Mouse (Mus musculus) ovary, postnatal 14 days (tissue): ENCODE results near the gene Cct8l1.

ENCODE experiments used
- DNase-seq: peaks from one replicate; pipeline ENCODE4 v3.0.0; 2022; ENCODE audit warnings: low spot score

Gene Cct8l1

DNA sequence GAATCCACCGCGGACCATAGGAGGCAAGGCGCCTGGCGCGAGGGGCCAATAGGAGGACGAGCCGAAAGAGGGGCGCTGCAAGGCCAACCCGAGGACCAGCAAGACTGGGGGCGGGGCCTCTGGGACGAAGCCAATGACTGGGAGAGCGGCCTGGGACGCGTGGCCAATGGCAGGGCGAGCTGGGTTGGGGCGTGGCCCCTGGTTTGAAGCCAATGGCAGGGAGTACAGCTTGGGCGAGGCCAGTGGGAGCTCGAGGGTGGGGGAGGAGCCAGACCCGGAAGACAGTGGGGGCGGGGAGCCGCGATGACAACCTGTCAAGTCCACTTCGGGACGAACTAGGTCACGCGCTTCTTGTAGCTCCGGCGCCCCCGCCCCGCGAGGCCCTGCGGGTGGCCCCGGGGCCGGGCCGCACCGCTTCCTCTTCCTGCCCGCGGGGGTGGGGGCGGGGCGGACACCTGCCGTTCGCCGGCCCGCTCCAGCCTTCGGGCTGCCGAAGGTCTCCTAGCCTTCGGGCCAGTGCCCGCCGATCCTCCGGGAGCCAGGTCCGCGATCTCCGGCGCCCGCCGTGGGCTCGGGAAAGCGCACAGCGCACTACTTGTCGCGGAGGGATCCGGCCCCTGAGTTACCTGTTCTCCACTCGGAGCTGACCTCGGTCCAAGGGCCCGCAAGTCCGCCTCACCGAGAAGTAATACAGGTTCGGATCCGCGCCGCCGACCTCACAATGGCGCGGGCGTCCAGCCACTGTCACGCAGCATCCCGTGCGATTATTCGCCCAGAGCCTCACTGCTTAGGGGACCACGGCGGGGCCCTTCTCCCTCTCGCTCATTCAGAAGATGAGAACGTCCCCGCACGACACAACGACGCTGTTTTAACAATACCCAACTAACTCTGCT is 13.9 kb downstream of the Cct8l1 start:
- peak; percentile 99 for DNase-seq

DNA sequence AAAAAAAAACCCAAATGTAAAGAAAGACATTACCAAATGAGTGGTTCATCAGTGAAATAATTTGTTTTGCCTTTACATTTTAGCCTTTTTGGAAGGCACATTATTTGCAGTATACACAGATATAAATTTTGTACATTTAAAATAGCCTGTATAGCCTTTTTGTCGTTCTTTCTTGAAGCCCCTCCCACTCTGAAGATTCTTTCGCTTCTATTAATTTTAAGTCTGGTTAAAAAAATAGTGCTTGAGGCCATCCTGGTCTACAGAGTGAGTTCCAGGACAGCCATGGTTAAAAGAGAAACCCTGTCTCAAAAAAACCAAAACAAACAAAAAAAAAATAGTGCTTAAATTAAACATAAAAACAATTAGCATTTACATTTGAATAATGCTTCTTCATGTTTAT is 14.8 kb downstream of the Cct8l1 start:
- no peak for DNase-seq

DNA sequence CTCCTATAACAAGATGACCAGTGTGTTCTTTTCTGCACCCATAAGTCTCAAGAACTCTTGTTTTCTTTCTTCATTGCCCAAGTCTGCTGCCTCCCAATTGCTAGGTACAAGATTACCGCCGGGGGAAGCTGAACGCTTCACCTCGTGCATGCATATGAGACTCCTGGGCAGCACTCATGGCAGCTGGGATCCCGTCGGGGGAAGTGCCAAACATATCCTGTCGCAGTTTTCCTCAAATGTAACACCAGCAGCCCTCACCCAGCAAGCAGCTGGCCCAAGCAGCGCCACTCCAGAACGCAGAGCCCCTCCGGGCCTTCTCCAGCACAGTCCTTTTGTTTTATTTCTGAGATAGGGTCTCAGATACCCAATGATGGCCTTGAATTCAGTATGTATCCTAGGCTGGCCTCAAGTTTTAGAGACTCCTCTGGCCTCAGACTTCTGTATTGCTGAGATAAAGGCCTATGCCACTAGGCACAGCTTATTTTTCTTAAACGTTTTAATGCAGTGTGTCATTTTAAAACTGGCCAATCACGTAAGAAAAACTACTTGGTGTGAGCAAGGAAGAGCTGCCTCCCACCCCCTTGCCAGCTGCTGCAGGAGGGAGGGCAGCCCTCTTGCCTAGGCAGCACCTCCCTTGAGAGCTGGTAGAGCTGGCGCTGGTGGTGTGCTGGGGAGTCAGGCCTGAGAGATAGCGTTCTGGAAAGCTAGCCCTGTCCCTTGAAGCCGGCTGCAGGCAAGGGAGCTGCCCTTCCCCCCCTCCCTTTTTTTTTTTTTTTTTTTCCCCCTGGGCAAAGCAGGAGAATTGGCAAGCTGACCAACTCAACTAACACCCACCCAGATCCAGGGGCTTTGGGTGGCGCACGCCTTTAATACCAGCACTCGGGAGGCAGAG is 16.6 kb downstream of the Cct8l1 start:
- no peak for DNase-seq

DNA sequence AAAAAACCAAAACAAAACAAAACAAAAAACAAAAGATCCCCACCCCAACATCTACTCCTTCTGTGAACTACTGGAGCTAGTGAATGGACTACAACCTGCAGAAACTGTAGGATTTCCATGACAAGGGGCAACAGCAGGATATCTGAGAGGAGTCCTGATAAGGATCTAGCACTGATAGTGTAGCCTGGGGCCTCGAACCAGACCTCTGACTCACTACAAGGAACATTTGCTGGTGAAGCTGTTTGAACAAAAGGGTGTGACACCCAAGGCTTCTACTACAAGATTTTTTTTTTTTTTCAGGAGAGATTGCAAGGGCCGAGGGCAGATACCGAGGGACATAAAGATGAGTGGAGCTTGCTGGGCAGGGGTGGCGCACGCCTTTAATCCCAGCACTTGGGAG is 17.4 kb downstream of the Cct8l1 start:
- no peak for DNase-seq

DNA sequence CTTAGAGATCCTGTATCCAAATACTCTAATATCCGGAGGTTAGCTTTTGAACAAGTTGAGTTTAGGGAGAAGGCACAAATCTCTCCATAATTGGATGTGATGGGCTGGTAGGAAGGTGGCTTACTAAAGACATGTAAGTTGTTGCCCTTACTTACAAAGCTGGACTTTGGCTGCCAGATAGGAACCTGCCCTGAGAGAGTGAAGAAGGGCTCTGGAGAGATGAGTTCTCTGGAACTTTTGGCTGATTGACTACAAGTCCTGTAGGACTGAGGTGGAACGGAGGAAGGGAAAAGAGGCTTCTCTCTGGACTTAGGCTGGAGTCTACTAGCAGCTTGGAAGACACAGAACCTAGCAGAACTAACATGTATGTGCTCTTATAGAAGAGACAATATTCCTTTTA is 19.7 kb downstream of the Cct8l1 start:
- no peak for DNase-seq

DNA sequence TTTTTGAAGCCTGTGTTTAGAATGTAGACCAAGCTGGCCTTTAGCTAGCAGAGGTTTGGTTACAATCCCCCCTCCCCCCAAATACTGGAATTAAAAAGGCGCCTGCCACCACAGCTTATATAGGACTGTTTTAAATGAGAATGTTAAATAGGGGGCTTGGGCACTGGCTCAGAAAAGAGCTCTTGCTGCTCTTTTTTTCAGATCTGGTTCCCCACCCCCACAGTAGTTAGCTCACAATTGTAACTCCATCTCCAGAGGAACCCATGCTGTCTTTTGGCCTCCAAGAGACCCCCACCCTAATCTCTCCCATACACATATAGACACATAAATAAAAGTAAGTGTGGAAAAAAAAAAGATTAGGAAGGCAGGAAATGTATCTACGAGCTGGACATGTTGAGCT is 20.6 kb downstream of the Cct8l1 start:
- no peak for DNase-seq

DNA sequence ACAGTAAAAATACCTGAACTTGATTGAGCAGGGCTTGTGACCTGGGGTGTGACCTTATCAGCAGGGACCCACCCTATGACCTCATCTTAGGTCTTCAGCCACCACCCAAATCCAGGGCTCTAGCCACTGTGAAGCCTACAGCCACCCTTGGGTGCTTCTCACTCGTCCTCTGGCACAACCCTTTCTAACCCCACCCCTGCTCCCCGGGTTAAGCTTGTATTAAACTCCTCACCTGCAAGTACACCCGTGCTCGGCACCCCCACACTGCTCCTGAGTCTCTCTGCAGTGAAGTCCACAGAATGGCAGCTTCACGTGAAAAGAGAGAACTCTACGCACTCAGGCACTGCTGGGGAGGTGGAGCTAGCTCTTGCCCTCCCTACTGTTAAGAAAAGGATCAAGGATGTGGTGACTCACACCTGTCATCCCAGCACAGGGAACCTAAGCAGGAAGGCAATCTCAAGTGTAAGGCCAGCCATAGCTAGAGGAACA is 21.1 kb downstream of the Cct8l1 start:
- DNase-seq, result no peak

DNA sequence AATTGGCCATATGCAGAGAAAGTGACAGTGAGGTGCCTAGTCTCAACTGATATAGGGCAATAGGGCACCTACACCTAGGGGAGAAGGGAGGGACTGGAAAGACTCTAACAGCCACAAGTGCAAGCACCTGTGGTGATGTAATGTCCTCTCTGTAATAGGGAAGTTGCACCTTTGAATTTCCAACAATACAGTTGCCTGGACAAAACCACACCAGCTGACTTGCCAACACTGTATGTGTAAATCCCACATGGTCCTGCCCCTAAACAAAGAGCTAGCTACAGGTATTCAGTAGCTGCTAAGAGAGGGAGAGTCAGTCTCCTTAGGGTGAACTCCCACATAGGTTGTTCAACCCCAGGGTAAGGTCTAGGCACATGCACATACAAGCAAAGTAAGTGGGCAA is 24.5 kb downstream of the Cct8l1 start:
- DNase-seq, result no peak

DNA sequence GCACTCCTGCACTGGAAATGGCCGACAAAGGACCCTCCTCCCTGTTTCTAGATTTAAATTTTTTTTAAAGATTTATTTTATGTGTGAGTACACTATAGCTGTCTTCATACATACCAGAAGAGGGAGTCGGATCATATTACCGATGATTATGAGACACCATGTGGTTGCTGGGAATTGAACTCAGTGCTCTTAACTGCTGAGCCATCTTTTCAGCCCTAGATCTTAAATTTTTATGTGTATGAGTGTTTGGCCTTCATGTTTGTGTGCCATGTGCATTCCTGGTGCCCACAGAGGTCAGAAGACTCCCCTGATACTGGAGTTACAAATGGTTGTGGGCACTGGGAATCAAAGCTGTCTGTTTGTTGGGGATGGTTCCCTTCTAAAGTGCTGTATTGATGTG is 25.1 kb downstream of the Cct8l1 start:
- DNase-seq, result no peak

DNA sequence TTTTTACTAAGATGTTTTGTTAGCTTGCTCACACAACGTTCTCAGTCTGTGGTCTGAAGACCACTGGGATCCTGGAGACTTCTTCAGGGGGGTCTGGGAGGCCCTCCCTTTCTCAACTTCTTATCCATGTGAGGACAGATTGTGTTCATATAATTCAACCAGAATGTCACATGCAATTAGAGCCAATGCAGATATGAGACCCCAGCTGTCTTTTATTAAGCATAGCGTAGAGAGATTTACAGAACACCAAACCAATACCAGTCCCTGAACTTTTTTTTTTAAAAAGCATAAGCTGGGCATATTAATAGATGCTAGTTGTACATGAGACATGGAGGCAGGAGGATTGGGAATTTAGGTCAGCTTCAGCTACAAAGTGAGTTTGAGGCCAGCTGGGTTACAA is 25.8 kb downstream of the Cct8l1 start:
- DNase-seq, result no peak

DNA sequence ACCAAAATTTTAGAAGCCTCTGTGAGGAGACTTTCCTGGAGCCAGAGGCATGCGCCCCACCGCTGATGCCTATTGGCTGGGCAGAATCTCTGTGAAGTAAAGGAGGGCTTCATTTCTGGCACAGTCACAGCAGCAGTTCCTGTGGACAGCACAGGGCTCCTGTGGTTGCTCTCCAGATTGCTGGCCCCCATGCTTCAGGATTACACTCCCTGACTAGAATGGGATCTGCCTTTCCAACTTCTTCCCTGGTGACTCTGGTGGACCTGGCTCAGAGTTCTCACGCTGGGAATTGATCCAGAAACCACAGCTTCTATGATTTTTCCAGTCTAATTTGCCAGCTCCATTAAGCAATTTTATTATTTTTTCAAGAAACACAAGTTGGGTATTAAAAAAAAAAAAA is 28.2 kb downstream of the Cct8l1 start:
- DNase-seq, result no peak

DNA sequence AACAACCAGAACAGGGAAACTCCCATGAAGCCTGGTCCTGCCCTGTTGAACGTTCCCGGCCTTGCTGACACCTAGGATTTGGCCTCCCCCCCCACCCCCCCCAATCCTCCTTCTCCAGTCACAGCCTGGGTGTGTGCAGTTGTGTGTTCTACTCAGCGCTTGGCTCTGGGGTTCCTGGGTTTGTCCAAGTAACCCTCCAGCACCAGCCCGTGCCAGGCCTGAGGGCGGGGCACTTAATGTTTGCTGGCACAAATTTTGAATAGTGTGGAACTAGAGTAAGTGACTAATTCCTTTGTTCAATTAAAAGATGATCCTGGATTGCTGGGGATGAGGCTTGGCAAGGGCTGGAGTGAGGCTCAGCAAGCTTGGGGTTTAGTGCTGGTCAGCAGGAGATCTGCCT is 28.7 kb downstream of the Cct8l1 start:
- DNase-seq, result no peak

DNA sequence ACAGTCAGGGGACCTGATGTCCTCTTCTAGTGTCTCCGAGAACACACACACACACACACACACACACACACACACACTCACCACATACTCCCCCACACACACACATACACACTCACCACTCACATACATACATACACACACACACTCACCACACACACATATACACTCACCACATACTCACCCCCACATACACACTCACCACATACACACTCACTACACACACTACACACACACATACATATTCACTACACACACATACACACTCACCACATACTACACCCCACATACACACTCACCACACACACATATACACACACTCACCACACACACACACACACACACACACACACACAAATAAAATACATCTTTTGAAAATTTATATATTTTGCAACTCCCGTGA is 31.0 kb downstream of the Cct8l1 start:
- no peak for DNase-seq

DNA sequence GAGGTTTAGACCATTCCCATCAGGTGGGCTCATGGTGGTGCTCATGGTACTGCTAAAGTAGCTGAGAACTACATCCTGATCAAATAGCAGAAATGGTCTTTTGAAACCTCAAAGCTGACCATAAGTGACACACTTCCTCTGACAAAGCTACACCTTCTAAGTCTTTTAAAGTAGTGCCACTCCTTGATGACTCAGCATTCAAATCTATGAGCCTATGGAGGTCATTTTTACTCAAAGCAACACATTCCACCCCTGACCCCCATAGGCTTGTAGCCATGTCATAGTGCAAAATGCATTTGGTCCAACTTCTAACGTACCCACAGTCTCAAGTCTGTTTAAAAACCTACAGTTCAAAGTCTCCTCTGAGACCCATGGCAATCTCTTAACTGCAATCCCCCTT is 35.0 kb downstream of the Cct8l1 start:
- no peak for DNase-seq

DNA sequence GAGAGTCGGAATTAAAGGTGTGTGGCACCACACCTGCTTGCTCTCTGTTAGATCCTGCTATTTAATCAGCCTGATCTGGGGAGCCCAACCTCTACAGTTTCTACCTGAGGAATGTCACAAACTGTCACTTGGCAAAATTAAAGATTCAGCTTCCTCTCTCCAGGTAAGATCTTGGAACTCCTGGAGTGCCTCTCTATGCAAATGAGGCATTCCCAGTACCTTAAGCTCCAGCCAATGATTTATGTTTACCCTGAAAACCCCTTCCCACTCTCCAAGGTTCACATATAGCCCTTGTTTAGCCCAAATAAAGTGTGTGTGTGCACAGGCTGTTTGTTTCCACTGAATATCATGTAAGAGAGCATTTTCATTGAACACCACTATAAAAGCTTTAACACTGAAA is 38.3 kb downstream of the Cct8l1 start:
- no peak for DNase-seq

DNA sequence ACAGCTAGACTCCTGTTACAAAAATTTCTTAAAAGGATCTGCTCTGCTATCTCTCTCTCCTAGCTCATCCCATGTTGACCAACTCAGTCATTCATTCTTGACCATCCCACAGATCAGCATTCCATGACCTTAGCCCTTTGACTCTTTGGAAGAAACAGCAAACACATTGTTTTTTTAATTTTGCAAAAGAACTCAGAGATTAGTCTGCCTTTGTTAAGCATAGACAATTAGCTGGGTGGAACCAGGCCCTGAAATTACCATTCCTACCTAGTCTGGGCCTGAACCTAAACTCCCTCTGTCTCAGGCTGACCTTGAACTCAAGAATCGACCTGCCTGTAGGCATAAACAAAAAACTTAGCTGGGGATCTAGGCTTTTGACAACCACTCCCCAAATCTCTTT is 38.8 kb downstream of the Cct8l1 start:
- no peak for DNase-seq

DNA sequence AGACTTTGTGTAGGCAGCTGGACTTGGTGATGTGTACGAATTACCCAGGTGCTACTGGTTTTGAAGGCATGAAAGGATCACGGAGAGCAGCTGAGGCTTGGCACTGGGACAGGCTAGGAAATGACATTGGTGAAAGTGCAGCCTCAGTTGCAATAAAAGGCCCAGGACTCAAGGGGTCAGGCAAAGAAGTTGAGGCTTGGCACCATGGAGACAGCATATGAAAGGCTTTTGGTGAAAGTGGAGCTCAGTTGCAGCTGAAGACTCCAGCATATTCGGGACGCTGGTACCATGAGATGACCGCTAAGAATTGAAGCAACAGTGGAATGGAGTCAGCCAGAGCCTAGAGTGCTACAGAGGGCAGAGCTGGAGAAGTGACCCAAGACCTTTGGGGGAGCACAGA is 39.8 kb downstream of the Cct8l1 start:
- DNase-seq, result no peak

DNA sequence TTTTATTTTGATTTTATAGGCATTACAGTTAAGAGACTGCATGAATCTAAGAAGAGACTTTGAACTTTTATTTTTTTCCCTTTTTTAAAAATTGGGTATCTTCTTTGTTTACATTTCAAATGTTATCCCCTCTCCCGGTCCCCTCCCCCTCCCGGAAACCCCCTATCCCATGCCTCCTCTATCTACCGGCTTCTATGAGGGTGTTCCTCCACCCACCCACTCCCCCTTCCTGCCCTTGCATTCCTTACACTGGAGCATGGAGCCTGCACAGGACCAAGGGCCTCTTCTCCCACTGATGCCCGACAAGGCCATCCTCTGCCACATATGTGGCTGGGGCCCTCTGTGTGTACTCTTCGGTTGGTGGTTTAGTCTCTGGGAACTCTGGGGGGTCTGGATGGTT is 40.5 kb downstream of the Cct8l1 start:
- no peak for DNase-seq
